Mouse (Mus musculus): ENCODE results near the gene Dolpp1. TPM values are rescaled to one million over a fixed set of nuclear protein-coding genes. Genes with fewer than 3 reads are reported as not detected.

Gene Dolpp1
- total and polyA plus RNA-seq, 3 experiments = 17.9 to 22.3 (median 19.2) TPM

DNA sequence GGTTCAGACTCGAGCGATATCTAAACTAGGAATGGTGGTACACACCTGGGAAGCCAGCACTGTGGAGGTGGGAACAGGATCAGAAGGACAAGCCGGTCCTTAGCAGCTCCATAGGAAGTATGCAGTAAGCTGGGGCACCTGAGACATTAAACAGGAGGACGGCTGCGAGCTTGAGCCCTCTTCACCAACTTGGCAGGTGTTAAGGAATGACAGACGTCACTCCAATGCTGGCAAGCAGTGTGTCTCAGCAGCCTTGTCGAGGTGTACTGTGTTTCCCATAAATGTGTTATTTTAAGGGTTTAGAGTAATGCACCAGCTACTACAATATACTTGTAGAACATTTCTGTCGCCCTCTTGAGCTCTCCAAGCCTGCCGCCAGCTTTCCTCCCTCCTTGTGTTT lies 5.1 kb upstream of the Dolpp1 start:
- Histone ChIP-seq H3K4me2 (ENCODE audit: insufficient read depth, low read depth, poor library complexity, severe bottlenecking) (no peak overlapping the region), H3K36me3 (replicated peaks in 1 of 2; ENCODE audit: control insufficient read depth in 1 of 2, insufficient read depth in 1 of 2, low read length in 1 of 2) (peaks cover 22 to 42% of the 10 kb centered on the region in 2 experiments), H3K9ac (ENCODE audit: insufficient read depth, low read depth) (no peak overlapping the region), H3K27ac (ENCODE audit: insufficient read depth, low read depth) (no peak overlapping the region), H3K4me1 (ENCODE audit: control insufficient read depth in 1 of 2, insufficient read depth in 2 of 2) (peaks cover 0 to 10% of the 10 kb centered on the region in 2 experiments; a peak in 2 of 4 replicates), H3K4me3 (replicated peaks in 1 of 3; ENCODE audit: low read depth in 2 of 3, low read length in 2 of 3, poor library complexity in 1 of 3) (no peak overlapping the region), H3K27me3 (replicated peaks) (no peaks in the 10 kb centered on the region), H3K9me3 (replicated peaks; ENCODE audit: low read length) (no peaks in the 10 kb centered on the region), H3K79me2 (replicated peaks; ENCODE audit: control insufficient read depth, extremely low read depth, insufficient read depth, poor library complexity, severe bottlenecking) (no peaks in the 10 kb centered on the region)
- no peak for DNase-seq (ENCODE audit: extremely low read depth)
- in situ Hi-C loops (cut with MboI; ENCODE audit: low pct_ligation_motif_present, low pct_unique_long_range_greater_than_20kb, low sequenced_read_pairs) = no loop called here
- dilution Hi-C loops (cut with MboI; ENCODE audit: extremely low pct_ligation_motif_present, extremely low pct_unique_long_range_greater_than_20kb, low sequenced_read_pairs) = no loop called here
- TF ChIP-seq MYC (IDR thresholded peaks at IDR 0.05; ENCODE audit: low read depth, low read length) = no peak
- no peak for TF ChIP-seq CHD2 (IDR thresholded peaks at IDR 0.05; ENCODE audit: low read length)
- no peak for TF ChIP-seq HCFC1 (IDR thresholded peaks at IDR 0.05; ENCODE audit: low read depth, low read length)
- TF ChIP-seq ETS1 (conservative IDR thresholded peaks at IDR 0.05; ENCODE audit: low read depth, low read length) = no peak
- TF ChIP-seq RAD21 (IDR thresholded peaks at IDR 0.05; ENCODE audit: low read depth, low read length) = no peak
- TF ChIP-seq POLR2AphosphoS2 (IDR thresholded peaks at IDR 0.05; ENCODE audit: low read depth, low read length) = no peak
- TF ChIP-seq EP300 (IDR thresholded peaks at IDR 0.05; ENCODE audit: low read length) = no peak
- no peak for TF ChIP-seq TCF12 (IDR thresholded peaks at IDR 0.05; ENCODE audit: low read depth, low read length)

DNA sequence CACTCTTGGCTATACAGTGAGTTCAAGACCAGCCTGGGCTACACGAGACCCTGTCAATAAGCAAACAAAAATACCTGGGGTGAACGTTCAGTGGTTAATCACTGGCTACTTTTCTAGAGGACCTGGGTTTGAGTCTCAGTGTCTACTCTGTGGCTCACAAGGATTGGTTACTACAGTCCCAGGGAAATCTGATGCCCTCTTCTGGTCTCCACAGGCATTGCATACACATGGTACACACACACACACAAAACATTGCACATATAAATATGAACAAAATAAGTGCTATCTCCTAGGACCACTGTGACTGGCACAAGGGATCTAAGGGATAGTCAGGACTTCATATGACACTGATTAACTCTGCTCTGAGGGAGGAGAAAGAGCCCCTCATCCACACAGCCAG lies 3.1 kb upstream of the Dolpp1 start:
- dilution Hi-C loops (cut with MboI; ENCODE audit: extremely low pct_ligation_motif_present, extremely low pct_unique_long_range_greater_than_20kb, low sequenced_read_pairs) = no loop called here
- Histone ChIP-seq H3K79me2 (replicated peaks; ENCODE audit: control insufficient read depth, extremely low read depth, insufficient read depth, poor library complexity, severe bottlenecking) (no peaks in the 10 kb centered on the region), H3K36me3 (replicated peaks in 1 of 2; ENCODE audit: control insufficient read depth in 1 of 2, insufficient read depth in 1 of 2, low read length in 1 of 2) (peaks cover 3 to 25% of the 10 kb centered on the region in 2 experiments), H3K9me3 (replicated peaks; ENCODE audit: low read length) (no peaks in the 10 kb centered on the region), H3K4me3 (replicated peaks in 1 of 3; ENCODE audit: low read depth in 2 of 3, low read length in 2 of 3, poor library complexity in 1 of 3) (no peak overlapping the region), H3K4me1 (ENCODE audit: control insufficient read depth in 1 of 2, insufficient read depth in 2 of 2) (peaks cover 7 to 20% of the 10 kb centered on the region in 2 experiments), H3K27me3 (replicated peaks) (no peaks in the 10 kb centered on the region), H3K27ac (ENCODE audit: insufficient read depth, low read depth) (no peak overlapping the region), H3K9ac (ENCODE audit: insufficient read depth, low read depth) (no peak overlapping the region), H3K4me2 (ENCODE audit: insufficient read depth, low read depth, poor library complexity, severe bottlenecking) (no peak overlapping the region)
- TF ChIP-seq TBP (conservative IDR thresholded peaks at IDR 0.05; ENCODE audit: low read depth, low read length) (no peak), CTCF (conservative IDR thresholded peaks at IDR 0.05 in 1 of 2, IDR thresholded peaks at IDR 0.05 in 1 of 2; ENCODE audit: low read depth in 2 of 2, low read length in 2 of 2) (peak in 1 of 2 experiments; percentile 17; a peak in 1 of 4 replicates), JUND (conservative IDR thresholded peaks at IDR 0.05; ENCODE audit: low read depth, low read length) (no peak)
- in situ Hi-C loops (cut with MboI; ENCODE audit: low pct_ligation_motif_present, low pct_unique_long_range_greater_than_20kb, low sequenced_read_pairs) = no loop called here
- no peak for DNase-seq (ENCODE audit: extremely low read depth)

DNA sequence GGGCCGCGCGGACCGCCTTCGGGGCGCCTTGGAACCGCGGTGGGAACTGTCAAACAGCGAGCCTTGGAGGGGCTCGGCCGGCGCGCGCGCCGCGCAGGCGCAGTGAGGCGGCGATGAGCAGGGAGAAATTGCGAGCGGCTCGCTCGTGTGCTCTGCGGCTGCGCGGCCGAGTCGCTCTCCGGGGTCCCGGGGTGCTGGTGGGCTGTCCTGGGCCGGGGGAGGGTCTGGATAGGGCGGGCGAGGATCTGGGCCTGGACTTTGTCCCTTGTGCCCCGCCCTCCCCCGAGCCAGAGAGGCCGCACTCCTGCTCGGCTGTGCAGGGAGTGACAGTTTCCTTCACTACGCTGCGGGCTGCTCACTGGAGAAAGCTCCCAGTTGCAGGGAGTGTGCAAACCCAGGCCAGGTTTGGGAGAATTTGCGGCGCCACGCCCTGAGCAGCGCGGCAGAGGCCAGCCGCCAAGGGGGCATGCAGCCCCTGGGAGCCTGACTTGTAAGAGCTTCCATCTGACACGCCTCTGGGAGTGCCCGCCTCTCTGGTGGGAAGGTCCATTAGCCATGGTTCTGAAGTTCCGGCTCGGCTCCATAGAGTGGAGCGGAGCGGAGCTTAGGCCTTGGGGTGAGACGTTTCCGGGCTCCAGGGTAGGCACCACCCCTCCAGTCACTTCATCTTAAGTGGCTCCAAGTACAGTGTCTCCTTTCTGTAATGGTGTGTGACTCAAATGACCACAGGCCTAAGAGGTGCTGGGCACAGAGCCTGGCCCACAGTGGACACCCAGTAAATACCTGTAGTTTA lies 719 bp downstream of the Dolpp1 start:
- in situ Hi-C loops (cut with MboI; ENCODE audit: low pct_ligation_motif_present, low pct_unique_long_range_greater_than_20kb, low sequenced_read_pairs) = no loop called here
- Histone ChIP-seq H3K36me3 (replicated peaks in 1 of 2; ENCODE audit: control insufficient read depth in 1 of 2, insufficient read depth in 1 of 2, low read length in 1 of 2) (peaks cover 17 to 40% of the 10 kb centered on the region in 2 experiments), H3K79me2 (replicated peaks; ENCODE audit: control insufficient read depth, extremely low read depth, insufficient read depth, poor library complexity, severe bottlenecking) (0 out of 2 replicates have a peak, but pooled peaks cover 3% of the 10 kb centered on the region), H3K9me3 (replicated peaks; ENCODE audit: low read length) (no peaks in the 10 kb centered on the region), H3K4me2 (ENCODE audit: insufficient read depth, low read depth, poor library complexity, severe bottlenecking) (peak overlapping the region; percentile 37), H3K27me3 (replicated peaks) (no peaks in the 10 kb centered on the region), H3K4me1 (ENCODE audit: control insufficient read depth in 1 of 2, insufficient read depth in 2 of 2) (peaks cover 9 to 23% of the 10 kb centered on the region in 2 experiments), H3K27ac (ENCODE audit: insufficient read depth, low read depth) (no peak overlapping the region), H3K4me3 (replicated peaks in 1 of 3; ENCODE audit: low read depth in 2 of 3, low read length in 2 of 3, poor library complexity in 1 of 3) (peak overlapping the region; percentile 73 to 87 (median 86)), H3K9ac (ENCODE audit: insufficient read depth, low read depth) (peak overlapping the region; percentile 61)
- DNase-seq (ENCODE audit: extremely low read depth) = peak; percentile 64
- dilution Hi-C loops (cut with MboI; ENCODE audit: extremely low pct_ligation_motif_present, extremely low pct_unique_long_range_greater_than_20kb, low sequenced_read_pairs) = no loop called here
- TF ChIP-seq USF1 (IDR thresholded peaks at IDR 0.05; ENCODE audit: low read depth, low read length) = no peak
- TF ChIP-seq SIN3A (IDR thresholded peaks at IDR 0.05; ENCODE audit: low read length) = no peak; the same call in 1 of the 2 replicates
- TF ChIP-seq KAT2A (IDR thresholded peaks at IDR 0.05; ENCODE audit: insufficient replicate concordance, low read length) = no peak
- TF ChIP-seq POLR2AphosphoS2 (IDR thresholded peaks at IDR 0.05; ENCODE audit: low read depth, low read length) = 0 out of 2 replicates have a peak, but pooled peaks have one; percentile 7
- TF ChIP-seq ETS1 (conservative IDR thresholded peaks at IDR 0.05; ENCODE audit: low read depth, low read length) = no peak
- no peak for TF ChIP-seq IRF4 (IDR thresholded peaks at IDR 0.05; ENCODE audit: low read depth, low read length)
- TF ChIP-seq JUN (IDR thresholded peaks at IDR 0.05; ENCODE audit: insufficient read depth, low read depth, low read length) = no peak
- TF ChIP-seq RAD21 (IDR thresholded peaks at IDR 0.05; ENCODE audit: low read depth, low read length) = no peak
- TF ChIP-seq NELFE (IDR thresholded peaks at IDR 0.05; ENCODE audit: low read depth, low read length) = peak; percentile 4; the same call in 1 of the 2 replicates
- no peak for TF ChIP-seq ZNF384 (IDR thresholded peaks at IDR 0.05; ENCODE audit: low read depth, low read length)
- 0 out of 2 replicates have a peak, but pooled peaks have one; percentile 27 for TF ChIP-seq ZMIZ1 (IDR thresholded peaks at IDR 0.05; ENCODE audit: low read depth, low read length)
- TF ChIP-seq MEF2A (IDR thresholded peaks at IDR 0.05; ENCODE audit: borderline replicate concordance, low read depth, low read length) = no peak
- no peak for TF ChIP-seq USF2 (conservative IDR thresholded peaks at IDR 0.05; ENCODE audit: low read depth, low read length)
- peak; percentile 92 for TF ChIP-seq NRF1 (IDR thresholded peaks at IDR 0.05; ENCODE audit: low read depth, low read length)
- TF ChIP-seq TBP (conservative IDR thresholded peaks at IDR 0.05; ENCODE audit: low read depth, low read length) = no peak
- TF ChIP-seq TCF12 (IDR thresholded peaks at IDR 0.05; ENCODE audit: low read depth, low read length) = no peak; the same call in 1 of the 2 replicates
- TF ChIP-seq CHD2 (IDR thresholded peaks at IDR 0.05; ENCODE audit: low read length) = no peak
